Mouse (Mus musculus) liver, adult 2 months (tissue): ENCODE data around the gene Ptprg.

ENCODE experiments used
- CTCF ChIP-seq: fragments of 200-500 bp; IDR thresholded peaks from 2 replicates; pipeline ENCODE4 v1.5.1; 2011; ENCODE audit warnings: low read depth, low read length, control low read depth
- POLR2A ChIP-seq: fragments of 200-500 bp; IDR thresholded peaks from 2 replicates; pipeline ENCODE4 v1.6.1; 2011; ENCODE audit warnings: low read length, control low read depth; ENCODE audit not compliant: insufficient read depth; ENCODE audit errors: extremely low read depth

- TF ChIP-seq POLR2A (no peak), CTCF (no peak)
Measured at GRCm38 (mm10) chr14:12091730-12092129, 538.4 kb downstream of the Ptprg start.
